Mouse (Mus musculus): Measurements from ENCODE around the gene Sox10. TPM values are rescaled to one million over a fixed set of nuclear protein-coding genes. Genes with fewer than 3 reads are reported as not detected.

Sox10 gene
- polyA plus RNA-seq, 1 experiment = not detected

DNA sequence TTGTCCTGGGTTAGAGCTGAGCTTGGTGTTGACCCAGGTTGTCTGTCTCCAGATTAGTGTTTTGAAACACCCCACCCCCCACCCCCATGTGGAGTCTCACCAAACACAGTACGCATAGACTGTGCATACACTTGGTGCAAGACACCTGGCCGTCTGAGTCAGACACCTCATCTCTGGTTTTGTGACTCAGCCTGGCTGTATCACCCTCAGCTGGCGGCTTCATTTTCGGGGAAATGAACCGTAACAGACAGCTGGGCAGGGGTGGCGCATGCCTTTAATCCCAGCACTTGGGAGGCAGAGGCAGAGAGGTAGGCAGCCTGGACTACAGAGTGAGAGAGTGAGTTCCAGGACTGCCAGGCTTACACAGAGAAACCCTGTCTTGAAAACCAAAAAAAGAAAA is 11.9 kb upstream of the Sox10 start:
- H3K4me1 ChIP-seq (ENCODE audit: control insufficient read depth, insufficient read depth, low read length) = peaks cover 34% of the 10 kb centered on the region
- 0 out of 2 replicates have a peak overlapping the region, but pooled peaks have one; percentile 24 for H3K27ac ChIP-seq (ENCODE audit: insufficient read depth, low read depth, low read length)
- no peak for TF ChIP-seq POLR2A (IDR thresholded peaks at IDR 0.05; ENCODE audit: insufficient read depth, low read depth, low read length)
- no peak for TF ChIP-seq CTCF (IDR thresholded peaks at IDR 0.05; ENCODE audit: insufficient read depth, low read depth, low read length)
- H3K4me3 ChIP-seq (ENCODE audit: insufficient read depth, low read depth, low read length) = no peak overlapping the region
- WGBS = 52% methylated on average over 6 of the region's 6 CpGs

DNA sequence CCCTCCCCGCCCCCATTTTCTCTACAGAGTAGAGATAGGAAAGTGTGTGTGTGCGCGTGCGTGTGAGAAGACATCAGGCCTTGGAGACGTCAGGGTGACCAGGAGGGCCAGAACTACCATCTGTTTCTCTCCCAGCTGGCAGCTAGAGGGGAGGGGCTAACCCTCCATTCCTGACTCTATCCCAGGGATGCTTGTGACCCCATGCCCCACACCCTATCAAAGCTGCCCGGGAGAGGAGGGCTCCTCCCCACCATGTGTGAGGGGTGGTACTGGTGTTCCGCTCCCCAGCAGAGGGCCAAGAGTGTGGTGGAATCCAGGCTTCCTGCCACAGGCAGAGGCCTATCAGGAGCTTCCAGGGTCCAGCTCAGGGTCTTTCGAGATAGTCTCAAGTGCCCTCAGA is 1.7 kb upstream of the Sox10 start:
- Histone ChIP-seq H3K4me3 (ENCODE audit: insufficient read depth, low read depth, low read length) (peak overlapping the region; percentile 18; the same call in 1 of the 2 replicates), H3K27ac (ENCODE audit: insufficient read depth, low read depth, low read length) (no peak overlapping the region), H3K4me1 (ENCODE audit: control insufficient read depth, insufficient read depth, low read length) (no peaks in the 10 kb centered on the region; the same call in 1 of the 2 replicates)
- TF ChIP-seq CTCF (IDR thresholded peaks at IDR 0.05; ENCODE audit: insufficient read depth, low read depth, low read length) (no peak), POLR2A (IDR thresholded peaks at IDR 0.05; ENCODE audit: insufficient read depth, low read depth, low read length) (no peak)
- 80% methylated on average over 8 of the region's 8 CpGs for WGBS

DNA sequence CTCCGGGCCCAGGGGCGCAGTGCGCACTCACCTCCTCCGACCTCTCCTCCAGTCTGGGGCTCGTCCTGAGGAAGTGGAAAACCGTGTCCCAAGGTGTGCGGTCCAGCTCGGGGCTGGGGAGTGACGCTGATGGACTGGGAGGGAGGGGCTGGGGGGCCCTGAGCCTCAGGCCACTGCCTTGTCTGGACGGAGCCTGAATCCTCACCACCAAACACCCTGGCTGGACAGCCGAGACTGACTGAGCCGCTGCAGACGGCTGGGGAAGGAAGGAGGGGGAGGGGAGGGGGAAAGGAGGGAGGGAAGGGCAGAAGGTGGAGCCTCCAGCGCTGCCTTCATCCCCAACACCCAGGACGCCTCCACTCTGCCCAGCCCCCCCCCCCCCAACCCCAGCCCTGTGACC is 789 bp downstream of the Sox10 start:
- Histone ChIP-seq H3K4me3 (ENCODE audit: insufficient read depth, low read depth, low read length) (peak overlapping the region; percentile 30), H3K4me1 (ENCODE audit: control insufficient read depth, insufficient read depth, low read length) (no peaks in the 10 kb centered on the region; the same call in 1 of the 2 replicates), H3K27ac (ENCODE audit: insufficient read depth, low read depth, low read length) (no peak overlapping the region)
- TF ChIP-seq POLR2A (IDR thresholded peaks at IDR 0.05; ENCODE audit: insufficient read depth, low read depth, low read length) (no peak), CTCF (IDR thresholded peaks at IDR 0.05; ENCODE audit: insufficient read depth, low read depth, low read length) (no peak)
- WGBS = 19% methylated on average over 15 of the region's 15 CpGs

DNA sequence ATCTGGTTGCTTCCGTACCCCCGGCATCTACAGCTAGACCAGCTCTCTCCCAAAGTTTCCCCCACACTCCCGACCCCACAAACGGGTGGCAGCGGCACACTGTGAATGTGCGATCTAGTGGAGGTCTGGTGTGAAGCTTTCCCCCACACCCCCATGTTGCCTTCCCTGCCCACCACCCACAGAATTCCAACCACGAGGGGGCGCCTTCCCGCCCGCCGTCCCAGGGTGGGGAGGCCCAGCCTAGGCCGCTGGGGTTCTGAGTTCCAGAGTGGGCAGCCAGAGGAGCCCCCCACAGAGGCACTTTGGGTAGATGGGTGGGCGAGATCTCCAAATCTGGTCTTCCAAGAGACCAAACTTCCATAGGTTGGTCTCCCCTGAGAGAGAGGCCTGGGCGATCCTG is 2.2 kb downstream of the Sox10 start:
- peak overlapping the region; percentile 15 for H3K4me3 ChIP-seq (ENCODE audit: insufficient read depth, low read depth, low read length)
- no peaks in the 10 kb centered on the region for H3K4me1 ChIP-seq (ENCODE audit: control insufficient read depth, insufficient read depth, low read length)
- 46% methylated on average over 14 of the region's 14 CpGs for WGBS
- TF ChIP-seq POLR2A (IDR thresholded peaks at IDR 0.05; ENCODE audit: insufficient read depth, low read depth, low read length) (no peak), CTCF (IDR thresholded peaks at IDR 0.05; ENCODE audit: insufficient read depth, low read depth, low read length) (peak; percentile 23; the same call in 1 of the 2 replicates)
- H3K27ac ChIP-seq (ENCODE audit: insufficient read depth, low read depth, low read length) = no peak overlapping the region

DNA sequence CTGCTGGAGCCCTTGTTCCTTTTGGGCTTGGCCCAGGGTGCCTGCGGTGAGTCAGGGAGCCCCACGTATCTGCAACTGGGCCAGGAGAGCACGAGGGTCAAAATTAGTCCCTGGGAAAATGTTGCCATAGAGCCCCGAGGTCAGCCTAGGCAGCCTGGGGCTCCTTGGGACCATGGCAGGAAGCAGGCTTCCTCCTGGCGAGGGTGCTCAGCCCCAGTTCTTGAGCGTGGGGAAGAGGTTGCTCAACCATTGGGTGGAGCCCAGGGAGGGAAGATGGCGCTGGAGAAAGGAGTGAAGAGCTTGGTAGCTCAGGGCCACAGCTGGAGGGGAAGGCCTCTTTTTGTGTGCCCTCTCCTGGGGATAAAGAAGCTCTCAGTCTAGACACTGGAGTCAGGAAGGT is 2.7 kb downstream of the Sox10 start:
- no peak overlapping the region for H3K27ac ChIP-seq (ENCODE audit: insufficient read depth, low read depth, low read length)
- H3K4me3 ChIP-seq (ENCODE audit: insufficient read depth, low read depth, low read length) = peak overlapping the region; percentile 15; the same call in 1 of the 2 replicates
- WGBS = 62% methylated on average over 7 of the region's 7 CpGs
- H3K4me1 ChIP-seq (ENCODE audit: control insufficient read depth, insufficient read depth, low read length) = no peaks in the 10 kb centered on the region
- TF ChIP-seq CTCF (IDR thresholded peaks at IDR 0.05; ENCODE audit: insufficient read depth, low read depth, low read length) (no peak), POLR2A (IDR thresholded peaks at IDR 0.05; ENCODE audit: insufficient read depth, low read depth, low read length) (no peak)

DNA sequence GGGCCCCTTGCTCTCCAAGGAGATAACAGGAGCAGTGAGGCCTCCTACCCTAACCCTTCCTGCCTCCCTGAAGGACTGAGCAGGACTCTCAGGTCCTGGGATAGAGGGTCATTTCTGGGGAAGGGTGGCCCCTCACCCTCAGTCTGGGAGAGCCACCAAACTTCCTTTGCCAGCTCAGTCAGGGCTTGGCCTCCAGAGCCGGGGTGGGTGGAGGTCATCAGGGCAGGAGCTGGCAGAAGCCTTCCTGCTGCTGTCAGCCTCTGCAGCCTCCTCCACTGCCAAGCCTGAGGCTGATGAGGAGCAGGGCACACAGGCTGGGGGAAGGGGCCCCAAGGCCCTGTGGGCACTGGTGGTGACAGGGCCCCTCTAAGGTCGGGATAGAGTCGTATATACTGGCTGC is 9.5 kb downstream of the Sox10 start:
- WGBS = 22% methylated on average over 3 of the region's 3 CpGs
- H3K27ac ChIP-seq (ENCODE audit: insufficient read depth, low read depth, low read length) = no peak overlapping the region
- no peak for TF ChIP-seq CTCF (IDR thresholded peaks at IDR 0.05; ENCODE audit: insufficient read depth, low read depth, low read length)
- TF ChIP-seq POLR2A (IDR thresholded peaks at IDR 0.05; ENCODE audit: insufficient read depth, low read depth, low read length) = no peak
- peaks cover 4% of the 10 kb centered on the region; the same call in 1 of the 2 replicates for H3K4me1 ChIP-seq (ENCODE audit: control insufficient read depth, insufficient read depth, low read length)
- H3K4me3 ChIP-seq (ENCODE audit: insufficient read depth, low read depth, low read length) = no peak overlapping the region

DNA sequence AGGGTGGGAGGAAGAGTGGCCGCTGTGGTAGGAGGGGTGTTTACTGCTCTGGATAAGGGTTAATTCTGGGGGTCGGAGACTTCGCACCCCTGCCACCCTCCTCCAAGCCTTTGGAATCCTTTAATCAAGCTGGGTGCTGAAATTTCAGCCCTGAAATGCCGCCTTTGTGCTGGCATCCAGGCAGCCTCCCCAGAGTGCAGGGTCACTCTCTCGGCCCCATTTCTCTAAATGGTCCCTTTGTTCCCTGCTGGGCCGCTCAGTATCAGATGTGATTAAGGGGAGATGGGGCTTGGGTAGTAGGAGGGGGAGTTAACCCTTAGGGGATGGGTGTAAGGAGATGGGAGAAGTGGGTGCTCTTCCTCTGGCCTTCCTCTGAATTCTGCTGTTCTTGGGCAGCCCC is 12.3 kb downstream of the Sox10 start:
- 42% methylated on average over 6 of the region's 6 CpGs for WGBS
- Histone ChIP-seq H3K4me3 (ENCODE audit: insufficient read depth, low read depth, low read length) (no peak overlapping the region), H3K27ac (ENCODE audit: insufficient read depth, low read depth, low read length) (peak overlapping the region; percentile 41; the same call in 1 of the 2 replicates), H3K4me1 (ENCODE audit: control insufficient read depth, insufficient read depth, low read length) (peaks cover 4% of the 10 kb centered on the region; the same call in 1 of the 2 replicates)
- no peak for TF ChIP-seq POLR2A (IDR thresholded peaks at IDR 0.05; ENCODE audit: insufficient read depth, low read depth, low read length)
- no peak for TF ChIP-seq CTCF (IDR thresholded peaks at IDR 0.05; ENCODE audit: insufficient read depth, low read depth, low read length)

DNA sequence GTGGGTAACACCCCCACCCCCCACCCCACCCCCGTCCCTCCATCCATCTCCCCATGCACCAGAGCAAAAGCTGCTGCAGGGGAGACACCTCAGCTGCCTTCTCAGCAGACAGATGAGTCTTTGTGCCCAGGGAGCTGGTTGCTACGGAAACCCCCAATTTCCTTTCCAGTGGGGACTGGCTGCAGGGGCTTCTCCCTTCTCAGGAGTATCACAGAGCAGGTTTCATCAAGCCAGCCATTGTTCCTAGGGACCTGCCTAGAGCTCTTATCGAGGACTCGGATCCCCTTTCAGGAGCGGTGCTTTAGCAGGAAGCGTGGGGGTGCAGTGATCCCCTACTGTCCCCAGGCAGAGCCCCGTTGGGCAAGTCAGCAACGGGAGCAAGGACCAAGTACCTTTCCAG is 13.2 kb downstream of the Sox10 start:
- TF ChIP-seq POLR2A (IDR thresholded peaks at IDR 0.05; ENCODE audit: insufficient read depth, low read depth, low read length) (no peak), CTCF (IDR thresholded peaks at IDR 0.05; ENCODE audit: insufficient read depth, low read depth, low read length) (no peak)
- H3K4me3 ChIP-seq (ENCODE audit: insufficient read depth, low read depth, low read length) = no peak overlapping the region
- peak overlapping the region; percentile 41; the same call in 1 of the 2 replicates for H3K27ac ChIP-seq (ENCODE audit: insufficient read depth, low read depth, low read length)
- H3K4me1 ChIP-seq (ENCODE audit: control insufficient read depth, insufficient read depth, low read length) = peaks cover 4% of the 10 kb centered on the region; the same call in 1 of the 2 replicates
- 41% methylated on average over 8 of the region's 8 CpGs for WGBS

DNA sequence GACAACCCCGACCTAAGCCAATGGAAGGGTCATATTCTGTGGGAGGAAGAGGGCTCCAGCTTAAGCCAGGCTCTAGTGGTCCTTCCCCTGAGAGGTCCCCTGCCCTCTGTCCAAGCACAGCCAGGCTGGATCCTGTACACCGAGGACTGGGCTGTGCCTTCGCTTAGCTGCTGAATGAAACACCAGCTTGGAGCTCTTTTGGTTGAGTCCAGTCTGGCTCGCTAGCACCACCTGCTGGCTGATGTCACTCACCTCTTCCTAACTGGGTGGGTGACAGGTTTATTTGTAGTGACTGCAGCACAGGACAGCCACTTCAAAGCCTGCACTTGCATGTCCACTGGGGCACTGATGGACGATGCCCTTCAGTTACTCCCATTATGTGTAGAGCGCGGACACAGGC is 16.5 kb downstream of the Sox10 start:
- Histone ChIP-seq H3K4me3 (ENCODE audit: insufficient read depth, low read depth, low read length) (no peak overlapping the region), H3K4me1 (ENCODE audit: control insufficient read depth, insufficient read depth, low read length) (peaks cover 4% of the 10 kb centered on the region; the same call in 1 of the 2 replicates), H3K27ac (ENCODE audit: insufficient read depth, low read depth, low read length) (no peak overlapping the region)
- 48% methylated on average over 7 of the region's 7 CpGs for WGBS
- TF ChIP-seq POLR2A (IDR thresholded peaks at IDR 0.05; ENCODE audit: insufficient read depth, low read depth, low read length) (no peak), CTCF (IDR thresholded peaks at IDR 0.05; ENCODE audit: insufficient read depth, low read depth, low read length) (peak; percentile 60; the same call in 1 of the 2 replicates)
